12 mouse cellular contexts compared by ENCODE assay signal in the genomic region with DNA sequence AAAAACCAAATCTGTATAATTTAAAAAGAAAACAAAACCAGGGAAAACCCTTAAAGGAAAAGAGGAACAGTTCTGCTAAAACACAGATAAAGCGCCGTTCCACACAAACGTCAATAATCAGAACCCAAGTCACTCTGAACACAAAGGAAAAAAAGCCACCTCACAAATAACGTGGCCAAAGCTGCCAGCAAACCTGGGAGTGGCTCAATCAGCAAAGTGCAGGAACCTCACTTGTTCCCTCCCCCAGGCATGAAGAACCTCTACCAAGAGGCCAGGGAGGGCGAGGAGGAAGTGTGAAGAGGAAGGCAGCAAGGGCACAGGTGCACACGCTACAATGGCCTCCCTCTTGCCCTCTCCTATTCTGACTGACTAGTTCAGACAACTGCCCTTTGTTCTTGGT. TPM values are rescaled to one million over a fixed set of nuclear protein-coding genes. Genes with fewer than 3 reads are reported as not detected.
DNase-seq lines count a peak whose midpoint lies in the region; ATAC-seq and TF ChIP-seq lines count a peak whose summit lies in the region.
"Had no signal": no experiment of that assay in that cellular context is flagged by ENCODE, and none has a peak within 500 bp of the region (broad histone marks: within the 10 kb centered on the region; RNA-seq: fewer than 3 reads in every experiment).

No protein-coding gene starts in this region.

- no peak overlapping the region for H3K4me3 ChIP-seq in liver, embryonic 16.5 days (ENCODE audit: low read depth, low read length)
- no peak overlapping the region for H3K4me3 ChIP-seq in small intestine, adult 2 months (ENCODE audit: low read depth, low read length)
- H3K4me3 ChIP-seq: forebrain, embryonic 15.5 days; midbrain, embryonic 10.5 days had no signal

- peaks cover 32% of the 10 kb centered on the region for H3K4me1 ChIP-seq in liver, embryonic 16.5 days (ENCODE audit: control insufficient read depth, low read depth, low read length)
- peaks cover 20% of the 10 kb centered on the region; the same call in 1 of the 2 replicates for H3K4me1 ChIP-seq in small intestine, adult 2 months (ENCODE audit: control insufficient read depth, insufficient read depth, insufficient read length, low read length)
- H3K4me1 ChIP-seq: forebrain, embryonic 15.5 days; midbrain, embryonic 10.5 days had no signal

- WGBS in liver, embryonic 16.5 days (ENCODE audit: insufficient replicate concordance) = 20% methylated on average over 6 of the region's 6 CpGs
- 18% methylated on average over 6 of the region's 6 CpGs for WGBS in small intestine, adult 2 months

- DNase-seq in A20 (ENCODE audit: low read depth, low spot score) (peak; percentile 84), MN1 (ENCODE audit: low spot score) (no peak)
- DNase-seq in c-Kit-positive CD71-positive TER-119-positive erythroid progenitor cells, embryonic 14.5 days (ENCODE audit: low spot score) = peak; percentile 40
- DNase-seq in neural tube, embryonic 10.5 days (ENCODE audit: extremely low spot score, low spot score) = no peak
- no peak for DNase-seq in embryo, embryonic 10 days (ENCODE audit: low spot score)
- DNase-seq in layer of hippocampus, postnatal 14 days (ENCODE audit: low spot score in 2 of 2) = no peak
- DNase-seq: adrenal gland, adult 8-10 months; cerebellum, postnatal 25 days had no signal

- no peak overlapping the region for H3K9ac ChIP-seq in liver, embryonic 16.5 days (ENCODE audit: low read depth, low read length)
- H3K9ac ChIP-seq: forebrain, embryonic 15.5 days had no signal

- H3K9me3 ChIP-seq in liver, embryonic 16.5 days (replicated peaks; ENCODE audit: control insufficient read depth, low read length) = no peaks in the 10 kb centered on the region
- H3K9me3 ChIP-seq: forebrain, embryonic 15.5 days; midbrain, embryonic 10.5 days had no signal

- TF ChIP-seq CTCF in small intestine, adult 2 months (IDR thresholded peaks at IDR 0.05; ENCODE audit: extremely low read depth, insufficient read length, insufficient replicate concordance, low read depth, low read length) = no peak

- H3K36me3 ChIP-seq in liver, embryonic 16.5 days (ENCODE audit: control insufficient read depth, insufficient read depth) = peaks cover 19% of the 10 kb centered on the region
- peaks cover 53% of the 10 kb centered on the region for H3K36me3 ChIP-seq in small intestine, adult 2 months (ENCODE audit: control insufficient read depth, insufficient read depth, low read length)

- no peak; the same call in 1 of the 2 replicates for TF ChIP-seq POLR2A in small intestine, adult 2 months (IDR thresholded peaks at IDR 0.05; ENCODE audit: low read depth, low read length)

- H3K27ac ChIP-seq in liver, embryonic 16.5 days (ENCODE audit: low read length) = peak overlapping the region; percentile 61
- H3K27ac ChIP-seq in small intestine, adult 2 months (ENCODE audit: insufficient read depth, low read depth, low read length) = peak overlapping the region; percentile 92
- H3K27ac ChIP-seq: forebrain, embryonic 15.5 days; midbrain, embryonic 10.5 days had no signal

- ATAC-seq in liver, embryonic 16.5 days (ENCODE audit: low read depth) = peak; percentile 66
- ATAC-seq: forebrain, embryonic 15.5 days had no signal

- no peaks in the 10 kb centered on the region for H3K27me3 ChIP-seq in liver, embryonic 16.5 days (ENCODE audit: control insufficient read depth, insufficient read depth, low read depth, low read length)
- H3K27me3 ChIP-seq in small intestine, adult 2 months (ENCODE audit: control insufficient read depth, insufficient read depth, low read length) = no peaks in the 10 kb centered on the region
- H3K27me3 ChIP-seq: forebrain, embryonic 15.5 days had no signal

- no peak overlapping the region for H3K4me2 ChIP-seq in liver, embryonic 16.5 days (ENCODE audit: low read depth, low read length)
- H3K4me2 ChIP-seq: forebrain, embryonic 15.5 days had no signal

RNA-seq across cellular contexts. Expression of a gene that starts 26.4 kb away (rescaled TPM):
- 0.69 and 1.6 TPM in 2 replicates for polyA plus RNA-seq in liver, embryonic 16.5 days (2015; fragmentation: Nextera tagmentation; extraction: Ambion mirVana)
- polyA plus RNA-seq in small intestine, adult 2 months (2012; rRNA removed) = 198 and 892 TPM in 2 replicates
- total RNA-seq in layer of hippocampus, postnatal 14 days (2021) = 1 to 10 TPM in 1 of 2 experiments, under 1 TPM in 1; 0.62 to 1.2 TPM

RNA-seq across cellular contexts. Expression of a gene that starts 44.3 kb away (rescaled TPM):
- 45.9 and 48.6 TPM in 2 replicates for polyA plus RNA-seq in liver, embryonic 16.5 days (2015; fragmentation: Nextera tagmentation; extraction: Ambion mirVana)
- 58.4 and 177 TPM in 2 replicates for polyA plus RNA-seq in small intestine, adult 2 months (2012; rRNA removed)
- 10 to 100 TPM; 23.8 to 28.2 TPM for total RNA-seq in layer of hippocampus, postnatal 14 days (2021)

Comparison
In these comparisons a context has a peak if more than half of its experiments do, and no peak if none do; other contexts are left out.
1. DNase-seq: peak in A20 (single experiment) and c-Kit-positive CD71-positive TER-119-positive erythroid progenitor cells, embryonic 14.5 days (single experiment); none in neural tube, embryonic 10.5 days (single experiment), MN1 (single experiment), embryo, embryonic 10 days (single experiment) and layer of hippocampus, postnatal 14 days (0 of 2).
2. RNA of a gene that starts 26.4 kb away (polyA plus RNA-seq): 198 to 892 TPM in small intestine, adult 2 months; 0.69 to 1.6 TPM in liver, embryonic 16.5 days; every median in the first group is over 10 times any median in the second.